Mouse (Mus musculus): ENCODE results near the gene Atp8a2. TPM values are rescaled to one million over a fixed set of nuclear protein-coding genes. Genes with fewer than 3 reads are reported as not detected.
"Not testable (repeated sequence)": the region's sequence is repeated elsewhere in the genome, so short reads cannot be mapped to it uniquely, and the experiment has no call there.

Atp8a2 gene
- polyA plus RNA-seq, 1 experiment from 2014 or later, result 1.2 TPM

GRCm38 (mm10) chr14:59859830-59860229, 337.1 kb downstream of the Atp8a2 start:
- H3K27me3 ChIP-seq, result no peaks in the 10 kb centered on the region
- H3K4me2 ChIP-seq, result no peak overlapping the region
- H3K9me3 ChIP-seq (replicated peaks), result peaks cover 5% of the 10 kb centered on the region; the same call in 1 of the 2 replicates
- no peak overlapping the region for H3K9ac ChIP-seq
- H3K4me3 ChIP-seq (replicated peaks), result no peak overlapping the region
- no peak for ATAC-seq (replicated peaks; ENCODE audit: low FRiP score)
- 88% methylated on average over 11 of the region's 11 CpGs for WGBS
- no peaks in the 10 kb centered on the region for H3K36me3 ChIP-seq
- no peaks in the 10 kb centered on the region for H3K4me1 ChIP-seq
- H3K27ac ChIP-seq, result no peak overlapping the region

GRCm38 (mm10) chr14:59858501-59859225, 338.3 kb downstream of the Atp8a2 start:
- H3K27me3 ChIP-seq, result no peaks in the 10 kb centered on the region
- no peaks in the 10 kb centered on the region for H3K36me3 ChIP-seq
- no peak overlapping the region for H3K4me3 ChIP-seq (replicated peaks)
- no peak overlapping the region for H3K4me2 ChIP-seq
- H3K4me1 ChIP-seq, result no peaks in the 10 kb centered on the region
- H3K27ac ChIP-seq, result no peak overlapping the region
- no peak overlapping the region for H3K9ac ChIP-seq
- no peak for ATAC-seq (replicated peaks; ENCODE audit: low FRiP score)
- H3K9me3 ChIP-seq (replicated peaks), result no peaks in the 10 kb centered on the region
- 58% methylated on average over 6 of the region's 6 CpGs for WGBS

GRCm38 (mm10) chr14:59853139-59853538, 343.8 kb downstream of the Atp8a2 start:
- no peak for ATAC-seq (replicated peaks; ENCODE audit: low FRiP score)
- Histone ChIP-seq H3K9ac (no peak overlapping the region), H3K4me1 (no peaks in the 10 kb centered on the region), H3K36me3 (no peaks in the 10 kb centered on the region), H3K27me3 (no peaks in the 10 kb centered on the region), H3K4me3 (replicated peaks) (no peak overlapping the region), H3K4me2 (no peak overlapping the region), H3K27ac (no peak overlapping the region), H3K9me3 (replicated peaks) (no peaks in the 10 kb centered on the region)
- WGBS, result 61% methylated on average over 9 of the region's 9 CpGs

GRCm38 (mm10) chr14:59846609-59847375, 350.2 kb downstream of the Atp8a2 start:
- Histone ChIP-seq H3K4me3 (replicated peaks) (no peak overlapping the region), H3K27me3 (no peaks in the 10 kb centered on the region), H3K9me3 (replicated peaks) (no peaks in the 10 kb centered on the region), H3K27ac (peak overlapping the region; percentile 18; the same call in 1 of the 2 replicates), H3K4me1 (peaks cover 5% of the 10 kb centered on the region), H3K9ac (no peak overlapping the region), H3K4me2 (no peak overlapping the region), H3K36me3 (no peaks in the 10 kb centered on the region)
- ATAC-seq (replicated peaks; ENCODE audit: low FRiP score), result peak; percentile 64
- WGBS, result 19% methylated on average over 14 of the region's 14 CpGs

GRCm38 (mm10) chr14:59843264-59843942, 353.6 kb downstream of the Atp8a2 start:
- H3K4me2 ChIP-seq, result no peak overlapping the region
- H3K4me3 ChIP-seq (replicated peaks), result no peak overlapping the region
- H3K9ac ChIP-seq, result no peak overlapping the region
- H3K4me1 ChIP-seq, result peaks cover 9% of the 10 kb centered on the region
- no peaks in the 10 kb centered on the region for H3K36me3 ChIP-seq
- H3K27ac ChIP-seq, result no peak overlapping the region
- WGBS, result 76% methylated on average over 6 of the region's 6 CpGs
- H3K9me3 ChIP-seq (replicated peaks), result no peaks in the 10 kb centered on the region
- ATAC-seq (replicated peaks; ENCODE audit: low FRiP score), result no peak
- no peaks in the 10 kb centered on the region for H3K27me3 ChIP-seq

GRCm38 (mm10) chr14:59839951-59840720, 356.8 kb downstream of the Atp8a2 start:
- Histone ChIP-seq H3K9ac (no peak overlapping the region), H3K9me3 (replicated peaks) (no peaks in the 10 kb centered on the region), H3K27ac (no peak overlapping the region), H3K4me3 (replicated peaks) (no peak overlapping the region), H3K27me3 (no peaks in the 10 kb centered on the region), H3K4me1 (0 out of 2 replicates have a peak, but pooled peaks cover 4% of the 10 kb centered on the region), H3K36me3 (no peaks in the 10 kb centered on the region), H3K4me2 (no peak overlapping the region)
- WGBS, result 54% methylated on average over 14 of the region's 14 CpGs
- no peak for ATAC-seq (replicated peaks; ENCODE audit: low FRiP score)

- not testable (repeated sequence) for H3K36me3 ChIP-seq; H3K9me3 ChIP-seq (replicated peaks); H3K27me3 ChIP-seq; H3K4me1 ChIP-seq; H3K4me3 ChIP-seq (replicated peaks); H3K27ac ChIP-seq; H3K9ac ChIP-seq; H3K4me2 ChIP-seq
- 70% methylated on average over 1 of the region's 3 CpGs for WGBS
- peak; percentile 66; the same call in 1 of the 2 replicates for ATAC-seq (replicated peaks; ENCODE audit: low FRiP score)
Observed at GRCm38 (mm10) chr14:59838446-59839259, 358.3 kb downstream of the Atp8a2 start.

GRCm38 (mm10) chr14:59837691-59838241, 359.2 kb downstream of the Atp8a2 start:
- not testable (repeated sequence) for H3K4me2 ChIP-seq; ATAC-seq (replicated peaks; ENCODE audit: low FRiP score); H3K9me3 ChIP-seq (replicated peaks); H3K9ac ChIP-seq; H3K4me1 ChIP-seq; H3K27ac ChIP-seq; H3K27me3 ChIP-seq; H3K4me3 ChIP-seq (replicated peaks); H3K36me3 ChIP-seq
- WGBS, result no CpG with 5 or more reads among the region's 3 CpGs

- Histone ChIP-seq H3K9ac (no peak overlapping the region), H3K36me3 (no peaks in the 10 kb centered on the region), H3K4me2 (no peak overlapping the region), H3K4me3 (replicated peaks) (no peak overlapping the region), H3K27ac (no peak overlapping the region), H3K27me3 (no peaks in the 10 kb centered on the region), H3K4me1 (0 out of 2 replicates have a peak, but pooled peaks cover 4% of the 10 kb centered on the region), H3K9me3 (replicated peaks) (no peaks in the 10 kb centered on the region)
- 61% methylated on average over 10 of the region's 10 CpGs for WGBS
- no peak for ATAC-seq (replicated peaks; ENCODE audit: low FRiP score)
Observed at GRCm38 (mm10) chr14:59836876-59837543, 360.0 kb downstream of the Atp8a2 start.

GRCm38 (mm10) chr14:59829580-59829979, 367.4 kb downstream of the Atp8a2 start:
- WGBS, result 76% methylated on average over 5 of the region's 5 CpGs
- no peak for ATAC-seq (replicated peaks; ENCODE audit: low FRiP score)
- no peak overlapping the region for H3K27ac ChIP-seq

More at GRCm38 (mm10) chr14:59829580-59829979, 367.4 kb downstream of the Atp8a2 start:
- H3K36me3 ChIP-seq, result no peaks in the 10 kb centered on the region
- H3K9ac ChIP-seq, result no peak overlapping the region
- H3K4me2 ChIP-seq, result no peak overlapping the region
- H3K9me3 ChIP-seq (replicated peaks), result no peaks in the 10 kb centered on the region
- no peaks in the 10 kb centered on the region for H3K27me3 ChIP-seq
- no peak overlapping the region for H3K4me3 ChIP-seq (replicated peaks)
- no peaks in the 10 kb centered on the region for H3K4me1 ChIP-seq

All from kidney, embryonic 15.5 days (tissue).